Mouse (Mus musculus): ENCODE data around the gene Itga4. TPM values are rescaled to one million over a fixed set of nuclear protein-coding genes. Genes with fewer than 3 reads are reported as not detected.

Itga4 gene
- polyA plus RNA-seq, 1 experiment from 2014 or later: 4.3 TPM

- WGBS: 67% methylated on average over 7 of the region's 7 CpGs
- Histone ChIP-seq H3K4me1 (replicated peaks; ENCODE audit: control insufficient read depth, insufficient read depth, low read length) (no peaks in the 10 kb centered on the region), H3K27me3 (replicated peaks; ENCODE audit: control insufficient read depth, insufficient read depth, low read length) (no peaks in the 10 kb centered on the region), H3K36me3 (ENCODE audit: control insufficient read depth, insufficient read depth, low read length) (no peaks in the 10 kb centered on the region), H3K9ac (ENCODE audit: low read length) (no peak overlapping the region), H3K4me3 (ENCODE audit: low read depth, low read length) (no peak overlapping the region), H3K27ac (ENCODE audit: low read depth) (no peak overlapping the region), H3K9me3 (ENCODE audit: control insufficient read depth, low read length) (no peaks in the 10 kb centered on the region), H3K4me2 (ENCODE audit: low read length) (no peak overlapping the region)
- no peak for DNase-seq (ENCODE audit: low spot score)
- ATAC-seq (replicated peaks; ENCODE audit: low FRiP score, low TSS enrichment, low read depth): no peak
Observed at GRCm38 (mm10) chr2:79369061-79369524, 113.9 kb downstream of the Itga4 start.

- WGBS: 83% methylated on average over 4 of the region's 4 CpGs
- ATAC-seq (replicated peaks; ENCODE audit: low FRiP score, low TSS enrichment, low read depth): no peak
Observed at GRCm38 (mm10) chr2:79369905-79370304, 114.7 kb downstream of the Itga4 start.

GRCm38 (mm10) chr2:79370711-79371312 lies 115.6 kb downstream of the Itga4 start:
- Histone ChIP-seq H3K4me1 (replicated peaks; ENCODE audit: control insufficient read depth, insufficient read depth, low read length) (no peaks in the 10 kb centered on the region), H3K4me3 (ENCODE audit: low read depth, low read length) (no peak overlapping the region), H3K4me2 (ENCODE audit: low read length) (no peak overlapping the region), H3K27ac (ENCODE audit: low read depth) (no peak overlapping the region), H3K9ac (ENCODE audit: low read length) (no peak overlapping the region), H3K27me3 (replicated peaks; ENCODE audit: control insufficient read depth, insufficient read depth, low read length) (no peaks in the 10 kb centered on the region), H3K36me3 (ENCODE audit: control insufficient read depth, insufficient read depth, low read length) (no peaks in the 10 kb centered on the region), H3K9me3 (ENCODE audit: control insufficient read depth, low read length) (no peaks in the 10 kb centered on the region)
- WGBS: 76% methylated on average over 9 of the region's 9 CpGs
- no peak for ATAC-seq (replicated peaks; ENCODE audit: low FRiP score, low TSS enrichment, low read depth)
- no peak for DNase-seq (ENCODE audit: low spot score)

More at GRCm38 (mm10) chr2:79369905-79370304, 114.7 kb downstream of the Itga4 start:
- no peaks in the 10 kb centered on the region for H3K4me1 ChIP-seq (replicated peaks; ENCODE audit: control insufficient read depth, insufficient read depth, low read length)
- no peaks in the 10 kb centered on the region for H3K36me3 ChIP-seq (ENCODE audit: control insufficient read depth, insufficient read depth, low read length)
- H3K4me2 ChIP-seq (ENCODE audit: low read length): no peak overlapping the region
- no peak overlapping the region for H3K4me3 ChIP-seq (ENCODE audit: low read depth, low read length)
- H3K9ac ChIP-seq (ENCODE audit: low read length): no peak overlapping the region
- H3K27ac ChIP-seq (ENCODE audit: low read depth): no peak overlapping the region
- H3K27me3 ChIP-seq (replicated peaks; ENCODE audit: control insufficient read depth, insufficient read depth, low read length): no peaks in the 10 kb centered on the region
- no peak for DNase-seq (ENCODE audit: low spot score)
- H3K9me3 ChIP-seq (ENCODE audit: control insufficient read depth, low read length): no peaks in the 10 kb centered on the region

- Histone ChIP-seq H3K27me3 (replicated peaks; ENCODE audit: control insufficient read depth, insufficient read depth, low read length) (no peaks in the 10 kb centered on the region), H3K27ac (ENCODE audit: low read depth) (no peak overlapping the region), H3K4me3 (ENCODE audit: low read depth, low read length) (no peak overlapping the region), H3K36me3 (ENCODE audit: control insufficient read depth, insufficient read depth, low read length) (no peaks in the 10 kb centered on the region), H3K9me3 (ENCODE audit: control insufficient read depth, low read length) (no peaks in the 10 kb centered on the region), H3K9ac (ENCODE audit: low read length) (no peak overlapping the region), H3K4me2 (ENCODE audit: low read length) (no peak overlapping the region), H3K4me1 (replicated peaks; ENCODE audit: control insufficient read depth, insufficient read depth, low read length) (no peaks in the 10 kb centered on the region)
- no peak for ATAC-seq (replicated peaks; ENCODE audit: low FRiP score, low TSS enrichment, low read depth)
- 86% methylated on average over 7 of the region's 7 CpGs for WGBS
- no peak for DNase-seq (ENCODE audit: low spot score)
Observed at GRCm38 (mm10) chr2:79371326-79372153, 116.3 kb downstream of the Itga4 start.

- no peaks in the 10 kb centered on the region for H3K27me3 ChIP-seq (replicated peaks; ENCODE audit: control insufficient read depth, insufficient read depth, low read length)
- no peak for ATAC-seq (replicated peaks; ENCODE audit: low FRiP score, low TSS enrichment, low read depth)
- WGBS: 84% methylated on average over 2 of the region's 2 CpGs
- H3K4me2 ChIP-seq (ENCODE audit: low read length): no peak overlapping the region
- H3K36me3 ChIP-seq (ENCODE audit: control insufficient read depth, insufficient read depth, low read length): no peaks in the 10 kb centered on the region
- no peak overlapping the region for H3K9ac ChIP-seq (ENCODE audit: low read length)
- no peaks in the 10 kb centered on the region for H3K4me1 ChIP-seq (replicated peaks; ENCODE audit: control insufficient read depth, insufficient read depth, low read length)
- H3K4me3 ChIP-seq (ENCODE audit: low read depth, low read length): no peak overlapping the region
- no peak for DNase-seq (ENCODE audit: low spot score)
- H3K27ac ChIP-seq (ENCODE audit: low read depth): no peak overlapping the region
- no peaks in the 10 kb centered on the region for H3K9me3 ChIP-seq (ENCODE audit: control insufficient read depth, low read length)
Observed at GRCm38 (mm10) chr2:79372154-79372467, 116.9 kb downstream of the Itga4 start.

GRCm38 (mm10) chr2:79372486-79373200 lies 117.4 kb downstream of the Itga4 start:
- 39% methylated on average over 6 of the region's 6 CpGs for WGBS
- H3K4me2 ChIP-seq (ENCODE audit: low read length): no peak overlapping the region
- DNase-seq (ENCODE audit: low spot score): no peak
- no peaks in the 10 kb centered on the region for H3K4me1 ChIP-seq (replicated peaks; ENCODE audit: control insufficient read depth, insufficient read depth, low read length)
- H3K4me3 ChIP-seq (ENCODE audit: low read depth, low read length): no peak overlapping the region
- H3K36me3 ChIP-seq (ENCODE audit: control insufficient read depth, insufficient read depth, low read length): no peaks in the 10 kb centered on the region
- ATAC-seq (replicated peaks; ENCODE audit: low FRiP score, low TSS enrichment, low read depth): no peak
- H3K9ac ChIP-seq (ENCODE audit: low read length): no peak overlapping the region
- H3K27me3 ChIP-seq (replicated peaks; ENCODE audit: control insufficient read depth, insufficient read depth, low read length): no peaks in the 10 kb centered on the region
- H3K9me3 ChIP-seq (ENCODE audit: control insufficient read depth, low read length): no peaks in the 10 kb centered on the region
- H3K27ac ChIP-seq (ENCODE audit: low read depth): no peak overlapping the region

GRCm38 (mm10) chr2:79378346-79379086 lies 123.3 kb downstream of the Itga4 start:
- ATAC-seq (replicated peaks; ENCODE audit: low FRiP score, low TSS enrichment, low read depth) (no peak), DNase-seq (ENCODE audit: low spot score) (no peak)
- H3K36me3 ChIP-seq (ENCODE audit: control insufficient read depth, insufficient read depth, low read length): no peaks in the 10 kb centered on the region
- H3K9ac ChIP-seq (ENCODE audit: low read length): no peak overlapping the region
- no peak overlapping the region for H3K27ac ChIP-seq (ENCODE audit: low read depth)
- 72% methylated on average over 8 of the region's 8 CpGs for WGBS
- 0 out of 2 replicates have a peak overlapping the region, but pooled peaks have one; percentile 11 for H3K4me2 ChIP-seq (ENCODE audit: low read length)
- no peak overlapping the region for H3K4me3 ChIP-seq (ENCODE audit: low read depth, low read length)
- H3K27me3 ChIP-seq (replicated peaks; ENCODE audit: control insufficient read depth, insufficient read depth, low read length): no peaks in the 10 kb centered on the region
- H3K9me3 ChIP-seq (ENCODE audit: control insufficient read depth, low read length): no peaks in the 10 kb centered on the region
- H3K4me1 ChIP-seq (replicated peaks; ENCODE audit: control insufficient read depth, insufficient read depth, low read length): no peaks in the 10 kb centered on the region

Measured in intestine, embryonic 14.5 days (tissue).